Mouse (Mus musculus) liver, adult 2 months (tissue): ENCODE results near the gene Adamts1. TPM values are rescaled to one million over a fixed set of nuclear protein-coding genes. Genes with fewer than 3 reads are reported as not detected.

ENCODE experiments used
- DNase-seq: peaks from one replicate; pipeline ENCODE4 v3.0.0-alpha.2; 2011; ENCODE audit warnings: low read depth, low spot score; ENCODE audit errors: extremely low read depth
- H3K27ac ChIP-seq: fragments of 200-500 bp; replicated peaks from 2 replicates; pipeline ENCODE4 v1.5.1; 2012; ENCODE audit warnings: low read depth, mild to moderate bottlenecking, control low read depth, inconsistent platforms, low read length; ENCODE audit not compliant: insufficient read depth
- H3K27me3 ChIP-seq: fragments of 200-500 bp; 2 replicates; pipeline ENCODE4 v1.6.1; 2012; ENCODE audit warnings: mild to moderate bottlenecking, moderate library complexity, low read length, inconsistent platforms; ENCODE audit not compliant: control insufficient read depth, insufficient read depth
- H3K36me3 ChIP-seq: fragments of 200-500 bp; 2 replicates; pipeline ENCODE4 v1.6.1; 2012; ENCODE audit warnings: low read length, inconsistent platforms; ENCODE audit not compliant: control insufficient read depth, insufficient read depth
- H3K4me1 ChIP-seq: fragments of 200-500 bp; 2 replicates; pipeline ENCODE4 v1.6.1; 2011; ENCODE audit warnings: low read length; ENCODE audit not compliant: control insufficient read depth, insufficient read depth
- H3K4me3 ChIP-seq: fragments of 200-500 bp; 2 replicates; pipeline ENCODE4 v1.5.1; 2011; ENCODE audit warnings: low read depth, mild to moderate bottlenecking, control low read depth, low read length, moderate library complexity; ENCODE audit not compliant: insufficient read depth
- H3K79me2 ChIP-seq: fragments of 200-500 bp; 2 replicates; pipeline ENCODE4 v1.6.1; 2012; ENCODE audit warnings: inconsistent platforms, mild to moderate bottlenecking, low read length, moderate library complexity; ENCODE audit not compliant: control insufficient read depth, insufficient read depth
- H3K9ac ChIP-seq: fragments of 200-500 bp; 2 replicates; pipeline ENCODE4 v1.6.1; 2012; ENCODE audit warnings: low read depth, mild to moderate bottlenecking, control low read depth, inconsistent platforms, low read length
- CTCF ChIP-seq: fragments of 200-500 bp; IDR thresholded peaks from 2 replicates; pipeline ENCODE4 v1.5.1; 2011; ENCODE audit warnings: low read depth, low read length, control low read depth
- POLR2A ChIP-seq: fragments of 200-500 bp; IDR thresholded peaks from 2 replicates; pipeline ENCODE4 v1.6.1; 2011; ENCODE audit warnings: low read length, control low read depth; ENCODE audit not compliant: insufficient read depth; ENCODE audit errors: extremely low read depth
- WGBS: fragments of 180-500 bp; shearing (Covaris S2); methylation state at CpG from one replicate; pipeline ENCODE4 v1.1.7; 2018; 5-methylcytosine and 5-hydroxymethylcytosine counted together
- polyA plus RNA-seq: library from polyadenylated mRNA; depleted of rRNA; stranded (reverse); fragments of >200 nt; gene quantifications from 2 replicates; pipeline ENCODE4 v1.2.3, GENCODE M21; 2012; rRNA removed
- total RNA-seq: library from RNA; depleted of rRNA; stranded (reverse); fragments of >200 nt; gene quantifications from 2 replicates; pipeline ENCODE4 v1.2.3, GENCODE M21; 2014; rRNA removed

The Adamts1 gene
- total and polyA plus RNA-seq, 2 experiments, result 8.9 to 9.4 TPM

DNA sequence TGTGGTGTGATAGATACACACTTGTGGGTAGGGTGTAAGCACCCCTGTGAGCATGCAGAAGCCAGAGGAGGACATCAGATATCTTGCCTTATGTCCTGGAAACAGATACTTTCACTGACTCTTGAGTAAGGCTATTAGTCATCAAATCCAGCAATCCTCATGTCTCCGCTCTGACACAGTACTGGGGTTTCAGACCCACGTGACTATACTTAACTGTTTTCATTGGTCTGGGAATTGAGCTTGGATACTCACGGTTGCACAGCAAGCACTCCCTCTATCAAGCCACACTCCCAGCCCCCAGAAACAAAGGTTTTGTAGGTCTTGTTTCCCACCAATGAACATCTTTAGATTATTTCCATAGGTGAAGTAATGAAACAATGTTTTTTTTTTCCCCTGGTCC lies 56.5 kb downstream of the Adamts1 start:
- TF ChIP-seq POLR2A (no peak), CTCF (no peak)
- Histone ChIP-seq H3K79me2 (no peaks in the 10 kb centered on the region), H3K27me3 (no peaks in the 10 kb centered on the region)

More for the DNA sequence above, 56.5 kb downstream of the Adamts1 start:
- DNase-seq, result no peak
- 87% methylated on average over 3 of the region's 3 CpGs for WGBS
- no peak overlapping the region for H3K9ac ChIP-seq
- no peaks in the 10 kb centered on the region for H3K36me3 ChIP-seq
- H3K27ac ChIP-seq, result no peak overlapping the region
- no peak overlapping the region for H3K4me3 ChIP-seq
- H3K4me1 ChIP-seq, result no peaks in the 10 kb centered on the region

Other genes starting within 250 kb of the Adamts1 start
- 4.2 and 4.4 TPM in 2 replicates for gene Cyyr1, start 249.7 kb downstream of the Adamts1 start, total RNA-seq
- gene Cyyr1, start 249.7 kb downstream of the Adamts1 start, polyA plus RNA-seq, result 1.7 and 1.8 TPM in 2 replicates
- 0.74 and 0.81 TPM in 2 replicates for gene Adamts5, start 98.7 kb upstream of the Adamts1 start, total RNA-seq
- 0.26 and 0.44 TPM in 2 replicates for gene Adamts5, start 98.7 kb upstream of the Adamts1 start, polyA plus RNA-seq